Mouse (Mus musculus): ENCODE results near the gene Fbxw11.

DNA sequence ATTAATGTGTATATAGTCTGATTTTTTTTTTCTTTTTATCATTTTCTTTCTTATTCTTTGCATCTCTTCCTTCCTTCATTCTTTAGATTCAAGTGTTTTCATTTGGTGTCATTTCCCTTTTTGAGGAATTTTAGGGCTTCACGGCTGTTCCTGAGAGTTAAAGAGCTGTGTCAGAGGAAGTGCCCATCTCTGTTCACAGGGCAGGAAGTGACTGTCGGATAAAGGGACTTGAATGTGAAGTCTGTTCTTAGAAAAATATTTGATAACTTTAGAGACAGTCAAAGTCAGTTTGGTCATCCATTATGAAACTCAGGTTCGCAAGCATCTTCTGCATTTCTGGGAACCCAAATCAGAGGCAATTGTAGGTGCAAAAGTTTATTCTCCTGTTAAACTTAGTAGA lies 55.2 kb downstream of the Fbxw11 start:
- TF ChIP-seq HCFC1 (IDR thresholded peaks at IDR 0.05; ENCODE audit: borderline replicate concordance, insufficient read depth, low read length) (no peak), ZNF384 (IDR thresholded peaks at IDR 0.05; ENCODE audit: low read depth, low read length) (no peak)
